Mouse (Mus musculus) embryonic fibroblast, embryonic 13.5 days (primary cell): ENCODE data around the gene Tmem242.

Source experiments
- CTCF ChIP-seq: IDR thresholded peaks from 2 replicates; pipeline ENCODE4 v1.5.1; 2011; ENCODE audit warnings: mild to moderate bottlenecking, control low read depth, low read length, moderate library complexity, borderline replicate concordance; ENCODE audit not compliant: insufficient read depth
- POLR2A ChIP-seq: IDR thresholded peaks from 2 replicates; pipeline ENCODE4 v1.6.1; 2011; ENCODE audit warnings: low read depth, mild to moderate bottlenecking, control low read depth, low read length, moderate library complexity

DNA sequence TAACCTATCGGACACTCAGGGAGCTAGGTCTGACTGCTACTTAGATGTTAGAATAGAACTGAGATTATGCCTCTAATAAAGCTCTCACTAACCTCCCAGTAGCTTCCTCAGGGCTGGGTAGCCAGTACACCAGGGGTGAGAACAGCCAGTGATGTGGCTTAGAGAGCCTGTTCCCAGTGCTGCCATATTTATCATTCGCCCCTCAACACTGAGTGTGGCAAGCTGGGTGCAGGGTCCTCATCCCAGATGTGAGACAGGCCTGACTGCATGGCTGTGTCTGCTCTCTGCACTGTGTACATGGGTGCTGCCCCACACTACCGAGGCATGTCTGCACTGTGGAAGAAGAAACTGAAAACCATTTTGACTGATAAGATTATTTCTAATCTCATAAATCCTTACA is 26.0 kb downstream of the Tmem242 start:
- TF ChIP-seq CTCF = no peak
- no peak for TF ChIP-seq POLR2A
